Mouse (Mus musculus): Measurements from ENCODE around the gene Reps1. TPM values are rescaled to one million over a fixed set of nuclear protein-coding genes. Genes with fewer than 3 reads are reported as not detected.

Reps1 gene
- polyA plus RNA-seq, 1 experiment, result 74.5 TPM

DNA sequence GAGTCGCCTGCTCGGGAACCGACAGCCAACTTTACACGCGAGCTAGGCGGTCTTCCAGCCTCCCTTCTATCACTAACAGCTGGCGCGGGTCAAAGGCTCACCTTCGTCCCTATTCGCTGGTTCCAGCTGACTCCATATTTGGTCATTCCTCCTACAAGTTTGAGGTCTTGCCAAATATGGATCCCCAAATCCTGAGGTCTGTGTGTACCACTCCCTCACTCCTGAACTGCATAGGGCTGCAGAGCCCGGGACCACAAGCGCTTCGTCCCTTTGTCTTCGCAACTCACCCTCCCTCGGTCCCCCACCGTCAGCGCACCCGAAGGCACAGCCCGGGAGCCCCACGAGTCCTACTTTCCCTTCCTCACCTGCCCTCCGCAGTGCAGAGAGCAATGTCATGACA, 33.3 kb upstream of the Reps1 start:
- Histone ChIP-seq H3K27ac (ENCODE audit: insufficient read depth, low read length) (no peak overlapping the region), H3K4me1 (ENCODE audit: control insufficient read depth, insufficient read depth, low read length) (peaks cover 2% of the 10 kb centered on the region; the same call in 1 of the 2 replicates), H3K4me3 (ENCODE audit: insufficient read depth, low read length) (peak overlapping the region; percentile 47)
- TF ChIP-seq POLR2A (IDR thresholded peaks at IDR 0.05; ENCODE audit: extremely low read depth, insufficient read depth, low read length), result no peak
- no peak for TF ChIP-seq CTCF (IDR thresholded peaks at IDR 0.05; ENCODE audit: extremely low read depth, insufficient read depth, low read length)

DNA sequence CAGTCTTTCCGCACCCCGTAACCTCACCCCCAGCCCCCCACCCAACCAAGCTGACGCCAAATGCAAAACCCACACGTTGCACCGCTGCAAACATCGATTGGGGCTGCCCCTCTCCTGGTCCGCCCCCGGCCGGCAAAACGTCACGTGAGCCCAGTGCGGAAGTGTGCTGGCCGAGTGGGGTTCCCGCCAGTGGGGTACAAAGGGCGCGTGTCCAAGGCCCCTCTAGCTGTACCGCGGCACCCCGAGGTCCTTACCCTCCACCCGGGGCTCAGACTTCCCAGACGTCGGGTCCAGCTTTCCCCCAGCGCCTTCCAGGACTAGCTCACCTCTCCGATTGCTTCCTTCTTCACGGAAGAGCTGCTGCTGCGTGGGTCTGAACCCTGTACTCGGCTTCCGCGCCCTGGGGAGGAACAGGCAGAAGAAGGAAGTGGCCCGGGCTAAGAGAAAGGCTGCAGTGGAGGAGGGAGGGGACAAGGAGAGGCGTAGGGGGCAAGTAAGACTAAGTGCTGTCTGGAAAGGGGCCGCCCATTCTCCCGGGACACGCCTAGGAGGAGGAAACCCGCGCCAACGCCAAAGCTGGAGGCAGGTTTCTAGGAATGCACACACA, 32.8 kb upstream of the Reps1 start, which contains the start of gene Abracl:
TSS of gene Abracl (minus strand) at position 548 of the 607 bp plus-strand sequence.
- Histone ChIP-seq H3K27ac (ENCODE audit: insufficient read depth, low read length) (peak within 1 kb of the TSS; percentile 24; the same call in 1 of the 2 replicates), H3K4me1 (ENCODE audit: control insufficient read depth, insufficient read depth, low read length) (peaks cover 2% of the 10 kb centered on the region; the same call in 1 of the 2 replicates), H3K4me3 (ENCODE audit: insufficient read depth, low read length) (peak within 1 kb of the TSS; percentile 47)
- no peak for TF ChIP-seq POLR2A (IDR thresholded peaks at IDR 0.05; ENCODE audit: extremely low read depth, insufficient read depth, low read length)
- TF ChIP-seq CTCF (IDR thresholded peaks at IDR 0.05; ENCODE audit: extremely low read depth, insufficient read depth, low read length), result no peak

DNA sequence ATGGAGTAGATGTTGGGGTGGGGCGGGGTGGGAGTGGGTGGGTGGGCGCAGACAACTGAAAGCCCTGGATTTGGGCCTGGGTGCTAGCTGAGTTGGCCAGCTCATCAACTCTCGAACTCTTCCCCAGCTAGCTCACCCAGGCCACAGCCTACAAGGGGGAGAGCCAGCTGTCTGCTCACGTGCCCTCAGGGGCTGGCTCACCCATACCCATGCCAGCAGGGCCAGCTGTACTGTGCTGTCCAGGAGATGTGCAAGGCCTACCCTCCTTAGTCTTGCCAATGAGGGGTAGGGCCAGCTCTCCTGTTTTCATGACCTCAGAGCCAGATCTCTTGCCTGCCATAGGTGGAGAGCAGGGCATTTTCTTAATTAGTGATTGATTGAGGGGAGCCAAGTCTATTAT, 21.3 kb upstream of the Reps1 start:
- H3K4me3 ChIP-seq (ENCODE audit: insufficient read depth, low read length), result no peak overlapping the region
- TF ChIP-seq POLR2A (IDR thresholded peaks at IDR 0.05; ENCODE audit: extremely low read depth, insufficient read depth, low read length) (no peak), CTCF (IDR thresholded peaks at IDR 0.05; ENCODE audit: extremely low read depth, insufficient read depth, low read length) (no peak)
- no peaks in the 10 kb centered on the region for H3K4me1 ChIP-seq (ENCODE audit: control insufficient read depth, insufficient read depth, low read length)
- no peak overlapping the region for H3K27ac ChIP-seq (ENCODE audit: insufficient read depth, low read length)

DNA sequence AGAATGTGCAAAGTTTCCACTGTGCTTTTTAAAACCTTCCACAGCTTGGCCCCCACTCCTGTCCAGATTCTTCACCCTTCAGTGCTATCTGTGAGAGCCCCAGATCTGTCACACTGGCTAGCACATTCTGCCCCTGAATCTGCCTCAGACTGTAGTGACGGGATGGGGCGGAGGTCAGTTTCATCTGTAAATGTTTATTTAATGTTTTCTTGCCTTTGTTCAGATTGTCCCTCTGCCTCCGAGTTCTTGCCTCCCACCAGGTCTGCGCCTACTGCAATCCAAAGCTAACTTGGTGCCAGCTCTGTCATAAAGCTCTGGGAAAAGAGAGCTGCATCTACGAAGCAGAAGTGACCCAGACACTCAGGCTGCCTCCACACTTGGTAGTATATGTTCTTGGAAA, 18.8 kb upstream of the Reps1 start:
- H3K27ac ChIP-seq (ENCODE audit: insufficient read depth, low read length), result no peak overlapping the region
- TF ChIP-seq CTCF (IDR thresholded peaks at IDR 0.05; ENCODE audit: extremely low read depth, insufficient read depth, low read length) (no peak), POLR2A (IDR thresholded peaks at IDR 0.05; ENCODE audit: extremely low read depth, insufficient read depth, low read length) (no peak)
- no peaks in the 10 kb centered on the region for H3K4me1 ChIP-seq (ENCODE audit: control insufficient read depth, insufficient read depth, low read length)
- no peak overlapping the region for H3K4me3 ChIP-seq (ENCODE audit: insufficient read depth, low read length)

DNA sequence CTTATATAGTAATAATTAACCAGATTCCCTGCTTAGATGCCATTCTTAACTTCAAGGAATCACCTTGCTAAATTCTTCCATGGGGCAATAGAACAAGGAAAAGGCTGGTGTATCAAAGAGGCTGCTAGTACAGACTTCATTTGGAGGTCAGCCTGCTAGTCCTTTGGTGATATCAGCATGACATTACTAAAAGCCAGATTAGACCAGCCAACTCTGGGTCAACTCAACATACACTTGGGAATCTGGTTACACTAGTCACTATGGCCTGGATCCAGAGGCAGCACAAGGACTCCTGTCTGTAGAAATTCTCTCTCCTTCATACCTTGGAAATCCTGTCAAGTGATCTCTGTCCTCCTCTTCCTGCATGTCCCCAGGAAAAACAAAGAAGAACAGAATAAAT, 9.3 kb upstream of the Reps1 start:
- H3K4me3 ChIP-seq (ENCODE audit: insufficient read depth, low read length), result no peak overlapping the region
- H3K27ac ChIP-seq (ENCODE audit: insufficient read depth, low read length), result no peak overlapping the region
- no peak for TF ChIP-seq POLR2A (IDR thresholded peaks at IDR 0.05; ENCODE audit: extremely low read depth, insufficient read depth, low read length)
- TF ChIP-seq CTCF (IDR thresholded peaks at IDR 0.05; ENCODE audit: extremely low read depth, insufficient read depth, low read length), result no peak
- H3K4me1 ChIP-seq (ENCODE audit: control insufficient read depth, insufficient read depth, low read length), result no peaks in the 10 kb centered on the region

DNA sequence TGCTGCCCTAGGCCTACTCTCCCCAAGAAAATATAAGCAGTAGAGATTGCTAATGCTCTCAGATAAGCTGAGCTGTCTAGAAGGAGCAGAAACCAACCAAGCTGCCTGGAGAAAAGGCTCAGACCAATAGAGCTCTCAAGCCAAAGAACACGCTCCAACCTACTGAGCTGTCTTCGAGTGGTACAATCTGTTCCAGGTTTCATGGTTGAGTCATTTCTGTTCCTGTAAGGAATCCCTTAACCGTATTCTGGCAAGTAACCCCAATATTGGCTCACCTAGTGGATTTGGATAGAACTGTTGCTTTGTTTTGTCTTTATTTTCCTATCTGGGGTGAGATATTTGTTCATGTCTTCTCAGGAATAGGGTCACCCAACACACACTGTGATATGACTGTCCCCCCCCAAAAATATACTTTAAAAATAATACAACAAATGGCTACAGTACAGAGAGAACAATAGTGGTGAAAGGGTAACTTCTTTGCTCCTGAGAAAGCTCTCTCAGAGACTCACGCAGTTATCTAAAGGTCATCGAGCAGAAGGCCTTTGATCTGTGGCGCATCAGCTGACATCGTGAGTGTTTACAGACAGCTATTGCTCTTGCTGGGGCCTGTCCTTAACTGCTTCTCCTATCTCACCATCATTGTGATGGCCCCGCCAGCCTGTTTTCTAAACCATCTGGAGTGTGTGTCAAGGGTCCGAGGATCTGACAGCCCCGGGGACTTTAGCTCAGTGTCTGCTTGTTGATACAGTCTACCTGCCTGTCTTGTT, 8.1 kb upstream of the Reps1 start:
- Histone ChIP-seq H3K4me1 (ENCODE audit: control insufficient read depth, insufficient read depth, low read length) (no peaks in the 10 kb centered on the region), H3K4me3 (ENCODE audit: insufficient read depth, low read length) (no peak overlapping the region), H3K27ac (ENCODE audit: insufficient read depth, low read length) (no peak overlapping the region)
- TF ChIP-seq CTCF (IDR thresholded peaks at IDR 0.05; ENCODE audit: extremely low read depth, insufficient read depth, low read length) (no peak), POLR2A (IDR thresholded peaks at IDR 0.05; ENCODE audit: extremely low read depth, insufficient read depth, low read length) (no peak)

DNA sequence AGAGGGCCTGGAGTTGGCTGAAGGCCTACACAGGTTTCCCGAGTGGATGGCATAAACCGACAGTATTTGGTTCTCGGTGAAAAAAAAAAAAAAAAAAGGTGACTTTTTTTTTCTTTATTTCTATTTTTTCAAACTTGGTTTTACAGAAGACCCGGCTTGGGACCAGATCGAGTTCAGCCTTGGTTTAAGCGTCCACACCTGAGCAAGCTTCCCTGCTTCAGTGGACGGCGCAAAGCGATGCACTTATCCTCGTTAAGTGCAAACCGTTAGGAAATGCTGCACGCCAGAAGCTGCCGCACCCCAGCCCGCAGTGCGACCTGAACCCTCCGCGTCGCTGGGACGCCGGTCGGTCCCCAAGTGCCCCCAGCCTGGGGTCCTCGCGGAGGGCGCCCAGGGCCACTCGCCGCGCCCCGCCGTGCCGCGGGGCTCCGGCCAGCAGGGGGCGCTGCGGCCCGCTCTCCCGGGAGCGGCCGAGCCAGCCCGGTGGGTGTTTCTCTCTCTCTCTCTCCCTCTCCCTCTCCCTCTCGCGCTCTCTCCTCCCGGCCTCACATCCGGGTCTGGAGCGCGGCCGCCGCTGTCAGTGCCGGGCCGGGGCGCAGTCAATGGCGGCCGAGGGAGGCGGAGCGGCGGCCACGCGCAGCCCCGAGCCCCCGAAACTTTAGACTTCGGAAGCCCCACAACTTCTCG, 509 bp upstream of the Reps1 start:
- H3K4me3 ChIP-seq (ENCODE audit: insufficient read depth, low read length), result peak overlapping the region; percentile 92
- peaks cover 2% of the 10 kb centered on the region for H3K4me1 ChIP-seq (ENCODE audit: control insufficient read depth, insufficient read depth, low read length)
- no peak overlapping the region for H3K27ac ChIP-seq (ENCODE audit: insufficient read depth, low read length)
- TF ChIP-seq CTCF (IDR thresholded peaks at IDR 0.05; ENCODE audit: extremely low read depth, insufficient read depth, low read length) (0 out of 2 replicates have a peak, but pooled peaks have one; percentile 21), POLR2A (IDR thresholded peaks at IDR 0.05; ENCODE audit: extremely low read depth, insufficient read depth, low read length) (no peak)

DNA sequence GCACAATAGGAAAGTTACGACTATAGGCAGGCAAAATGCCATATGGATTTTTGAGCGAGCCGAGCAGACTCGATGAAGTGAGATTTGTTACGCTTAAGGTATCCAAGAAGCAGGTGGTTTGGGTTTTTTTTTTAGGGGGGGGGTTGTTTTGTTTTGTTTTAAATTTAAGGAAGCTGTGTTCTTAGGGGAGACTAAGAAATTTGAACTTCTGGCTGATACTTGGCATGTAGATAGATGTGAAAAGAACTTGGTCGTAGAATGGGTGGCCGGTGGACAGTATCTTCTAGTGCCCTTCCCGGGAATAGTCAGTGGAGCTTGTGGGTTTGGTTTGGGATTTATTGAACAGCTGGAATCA, 707 bp downstream of the Reps1 start:
- TF ChIP-seq CTCF (IDR thresholded peaks at IDR 0.05; ENCODE audit: extremely low read depth, insufficient read depth, low read length), result no peak
- TF ChIP-seq POLR2A (IDR thresholded peaks at IDR 0.05; ENCODE audit: extremely low read depth, insufficient read depth, low read length), result no peak
- peak overlapping the region; percentile 92 for H3K4me3 ChIP-seq (ENCODE audit: insufficient read depth, low read length)
- no peak overlapping the region for H3K27ac ChIP-seq (ENCODE audit: insufficient read depth, low read length)
- peaks cover 2% of the 10 kb centered on the region for H3K4me1 ChIP-seq (ENCODE audit: control insufficient read depth, insufficient read depth, low read length)

DNA sequence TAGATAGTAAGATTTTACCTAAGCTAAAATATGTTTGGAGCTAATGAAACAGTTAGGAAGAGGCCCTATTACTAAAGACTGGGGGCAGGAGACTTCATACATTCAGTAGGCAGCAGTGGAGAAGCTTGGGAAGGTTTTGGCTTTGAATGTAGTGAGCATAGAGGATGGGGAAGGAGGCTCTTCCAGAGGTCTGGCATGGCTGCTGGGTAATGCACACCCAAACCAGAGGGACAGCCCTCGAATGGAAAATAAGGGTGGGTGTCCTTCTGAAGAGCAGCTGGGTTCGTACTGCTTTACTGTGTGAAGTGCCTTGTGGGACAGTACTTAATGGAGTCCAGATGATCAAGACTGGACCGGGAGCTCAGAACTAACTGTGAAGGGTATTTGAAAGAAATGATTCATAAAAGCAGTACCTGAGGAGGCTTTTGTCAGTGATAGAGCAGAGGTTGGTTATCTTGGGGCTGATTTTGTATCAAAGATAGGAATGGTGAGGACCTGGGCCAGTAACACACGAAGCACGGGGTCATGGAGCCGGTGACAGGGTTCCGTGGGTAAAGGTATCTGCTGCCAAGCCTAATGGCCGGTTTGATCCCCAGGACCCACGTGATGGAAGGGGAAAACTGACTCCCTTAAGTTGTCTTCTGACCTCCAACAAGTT, 3.1 kb downstream of the Reps1 start:
- peaks cover 4% of the 10 kb centered on the region for H3K4me1 ChIP-seq (ENCODE audit: control insufficient read depth, insufficient read depth, low read length)
- H3K4me3 ChIP-seq (ENCODE audit: insufficient read depth, low read length), result no peak overlapping the region
- TF ChIP-seq CTCF (IDR thresholded peaks at IDR 0.05; ENCODE audit: extremely low read depth, insufficient read depth, low read length), result no peak
- TF ChIP-seq POLR2A (IDR thresholded peaks at IDR 0.05; ENCODE audit: extremely low read depth, insufficient read depth, low read length), result no peak
- H3K27ac ChIP-seq (ENCODE audit: insufficient read depth, low read length), result no peak overlapping the region
